Mouse (Mus musculus) C2C12 (cell line): ENCODE measurements around the gene Gm12216. TPM values are rescaled to one million over a fixed set of nuclear protein-coding genes. Genes with fewer than 3 reads are reported as not detected.
"Not testable (repeated sequence)": the region's sequence is repeated elsewhere in the genome, so short reads cannot be mapped to it uniquely, and the experiment has no call there.

Experiments used
- H3K27me3 ChIP-seq: one replicate; pipeline ENCODE4 v1.6.1; 2011; ENCODE audit not compliant: control insufficient read depth, insufficient read depth, insufficient read length
- H3K36me3 ChIP-seq: one replicate; pipeline ENCODE4 v1.6.1; 2011; ENCODE audit not compliant: control insufficient read depth, insufficient read depth
- H3K4me3 ChIP-seq: one replicate; pipeline ENCODE4 v1.5.1; 2011; ENCODE audit warnings: mild to moderate bottlenecking, control low read depth; ENCODE audit not compliant: poor library complexity, insufficient read depth, severe bottlenecking
- H3K79me2 ChIP-seq: one replicate; pipeline ENCODE4 v1.6.1; 2011; ENCODE audit not compliant: control insufficient read depth, insufficient read depth
- H3K79me3 ChIP-seq: one replicate; pipeline ENCODE4 v1.6.1; 2011; ENCODE audit warnings: low read depth, control low read depth
- H3ac ChIP-seq: one replicate; pipeline ENCODE3; 2011; ENCODE audit warnings: low read depth; ENCODE audit not compliant: control insufficient read depth, insufficient read length
- CEBPB ChIP-seq: IDR thresholded peaks from one replicate; pipeline ENCODE4 v1.6.1; 2011; ENCODE audit warnings: low read depth, mild to moderate bottlenecking, control low read depth, moderate library complexity
- CTCF ChIP-seq: IDR thresholded peaks from one replicate; pipeline ENCODE4 v1.5.1; 2011; ENCODE audit not compliant: control insufficient read depth, insufficient read depth, insufficient read length
- FOSL1 ChIP-seq: IDR thresholded peaks from one replicate; pipeline ENCODE4 v1.8.0; 2011; ENCODE audit warnings: mild to moderate bottlenecking, low read length; ENCODE audit not compliant: poor library complexity, insufficient read depth, severe bottlenecking
- MAX ChIP-seq: IDR thresholded peaks from one replicate; pipeline ENCODE4 v1.6.1; 2011; ENCODE audit warnings: mild to moderate bottlenecking, control low read depth
- MYOD1 ChIP-seq: IDR thresholded peaks from one replicate; pipeline ENCODE4 v1.6.1; 2011; ENCODE audit warnings: low read depth; ENCODE audit not compliant: control insufficient read depth, insufficient read length
- MYOG ChIP-seq: IDR thresholded peaks from one replicate; pipeline ENCODE4 v1.6.1; 2011; ENCODE audit not compliant: control insufficient read depth, insufficient read length; ENCODE audit errors: extremely low read depth
- USF1 ChIP-seq: IDR thresholded peaks from one replicate; pipeline ENCODE4 v1.6.1; 2011; ENCODE audit warnings: low read depth, mild to moderate bottlenecking, control low read depth, moderate library complexity
- polyA plus RNA-seq: library from polyadenylated mRNA; unstranded; fragments of >200 nt; fragmentation: generic; extraction: Trizol; gene quantifications from one replicate; pipeline ENCODE4 v1.2.1, GENCODE M21; 2012; ENCODE audit warnings: missing spikeins

The Gm12216 gene
- polyA plus RNA-seq, 1 experiment, result 0.49 TPM

DNA sequence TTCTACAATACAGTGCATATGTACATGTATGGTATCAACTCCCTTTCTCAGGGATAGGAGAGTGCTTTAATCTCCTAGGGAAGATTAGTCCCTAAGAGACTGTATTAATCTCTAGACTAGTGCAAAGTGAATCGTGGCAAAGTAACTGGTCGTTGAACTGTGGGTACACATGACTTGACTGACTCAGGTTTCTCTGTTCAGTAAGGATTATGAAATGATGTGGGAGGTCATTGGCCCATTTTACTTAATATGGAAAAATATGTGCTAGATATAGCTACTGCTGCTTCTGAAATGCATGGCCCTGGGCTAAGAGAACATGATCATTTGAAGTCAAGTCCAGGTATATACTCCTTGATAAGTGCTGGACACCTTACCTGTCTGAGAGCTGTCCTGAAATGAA lies 24.2 kb upstream of the Gm12216 start:
- no peaks in the 10 kb centered on the region for H3K79me3 ChIP-seq
- H3ac ChIP-seq, result no peak overlapping the region
- no peaks in the 10 kb centered on the region for H3K36me3 ChIP-seq
- H3K79me2 ChIP-seq, result no peaks in the 10 kb centered on the region
- H3K27me3 ChIP-seq, result no peaks in the 10 kb centered on the region
- TF ChIP-seq MYOG (no peak), CEBPB (no peak), FOSL1 (no peak), CTCF (no peak), USF1 (no peak), MYOD1 (no peak), MAX (no peak)
- no peak overlapping the region for H3K4me3 ChIP-seq

DNA sequence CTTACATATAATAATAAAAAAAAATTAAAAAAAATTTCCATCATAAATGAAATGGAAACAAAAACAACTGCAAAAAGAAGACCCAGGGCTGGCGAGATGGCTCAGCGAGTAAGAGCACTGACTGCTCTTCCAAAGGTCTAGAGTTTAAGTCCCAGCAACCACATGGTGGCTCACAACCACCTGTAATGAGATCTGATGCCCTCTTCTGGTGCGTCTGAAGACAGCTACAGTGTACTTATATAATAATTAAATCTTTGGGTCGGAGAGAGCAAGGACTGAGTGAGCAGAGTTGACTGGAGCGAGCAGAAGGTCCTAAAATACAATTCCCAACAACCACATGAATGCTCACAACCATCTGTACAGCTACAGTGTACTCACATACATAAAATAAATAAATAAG lies 19.0 kb upstream of the Gm12216 start:
- not testable (repeated sequence) for H3K36me3 ChIP-seq, H3K4me3 ChIP-seq, H3K27me3 ChIP-seq, H3K79me2 ChIP-seq, H3K79me3 ChIP-seq, H3ac ChIP-seq

DNA sequence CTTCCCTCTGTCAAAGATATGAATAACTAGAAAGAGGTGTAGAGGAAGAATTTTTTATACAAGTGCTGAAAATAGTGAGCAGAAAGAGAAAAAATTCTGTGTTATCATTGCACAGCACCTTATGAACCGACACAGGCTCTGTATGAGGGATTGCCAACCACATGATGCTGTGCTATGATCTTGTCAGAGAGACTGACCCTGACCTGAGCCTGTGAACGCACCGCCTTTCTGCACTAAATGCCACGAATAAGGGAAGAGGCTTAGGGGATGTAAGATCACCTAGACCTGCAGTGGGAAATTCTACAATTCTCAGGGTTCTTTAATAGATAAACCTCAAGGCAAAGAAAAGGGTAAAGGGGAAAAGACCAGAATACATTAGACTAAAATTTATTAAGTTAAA lies 17.4 kb upstream of the Gm12216 start:
- Histone ChIP-seq H3K36me3 (peaks cover 7% of the 10 kb centered on the region), H3K4me3 (no peak overlapping the region), H3ac (no peak overlapping the region), H3K27me3 (no peaks in the 10 kb centered on the region), H3K79me3 (no peaks in the 10 kb centered on the region), H3K79me2 (no peaks in the 10 kb centered on the region)
- TF ChIP-seq MYOG (no peak), MAX (no peak), FOSL1 (no peak), MYOD1 (no peak), USF1 (no peak), CEBPB (no peak), CTCF (no peak)

DNA sequence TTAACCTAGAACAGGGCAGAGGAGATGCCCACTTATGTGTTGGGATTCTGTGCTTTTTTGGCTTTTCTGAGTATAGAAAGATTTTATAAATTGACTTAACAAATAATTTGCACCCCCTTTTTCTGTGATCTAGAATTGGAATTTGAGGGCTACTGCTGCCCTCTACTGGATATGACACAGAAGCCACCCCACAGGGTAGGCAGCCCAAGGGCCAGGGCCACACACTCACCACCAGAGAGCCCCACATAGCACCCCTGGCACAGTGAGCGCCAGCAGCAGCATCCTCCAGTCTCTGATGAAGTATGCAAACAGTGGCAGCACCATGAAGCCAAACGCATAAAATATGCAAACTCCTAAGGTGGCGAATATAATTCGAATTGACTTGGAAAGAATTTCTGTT lies 15.7 kb upstream of the Gm12216 start:
- no peaks in the 10 kb centered on the region for H3K79me3 ChIP-seq
- no peaks in the 10 kb centered on the region for H3K27me3 ChIP-seq
- no peaks in the 10 kb centered on the region for H3K79me2 ChIP-seq
- no peak overlapping the region for H3K4me3 ChIP-seq
- H3K36me3 ChIP-seq, result peaks cover 7% of the 10 kb centered on the region
- H3ac ChIP-seq, result no peak overlapping the region
- TF ChIP-seq FOSL1 (no peak), CTCF (peak; percentile 4)

DNA sequence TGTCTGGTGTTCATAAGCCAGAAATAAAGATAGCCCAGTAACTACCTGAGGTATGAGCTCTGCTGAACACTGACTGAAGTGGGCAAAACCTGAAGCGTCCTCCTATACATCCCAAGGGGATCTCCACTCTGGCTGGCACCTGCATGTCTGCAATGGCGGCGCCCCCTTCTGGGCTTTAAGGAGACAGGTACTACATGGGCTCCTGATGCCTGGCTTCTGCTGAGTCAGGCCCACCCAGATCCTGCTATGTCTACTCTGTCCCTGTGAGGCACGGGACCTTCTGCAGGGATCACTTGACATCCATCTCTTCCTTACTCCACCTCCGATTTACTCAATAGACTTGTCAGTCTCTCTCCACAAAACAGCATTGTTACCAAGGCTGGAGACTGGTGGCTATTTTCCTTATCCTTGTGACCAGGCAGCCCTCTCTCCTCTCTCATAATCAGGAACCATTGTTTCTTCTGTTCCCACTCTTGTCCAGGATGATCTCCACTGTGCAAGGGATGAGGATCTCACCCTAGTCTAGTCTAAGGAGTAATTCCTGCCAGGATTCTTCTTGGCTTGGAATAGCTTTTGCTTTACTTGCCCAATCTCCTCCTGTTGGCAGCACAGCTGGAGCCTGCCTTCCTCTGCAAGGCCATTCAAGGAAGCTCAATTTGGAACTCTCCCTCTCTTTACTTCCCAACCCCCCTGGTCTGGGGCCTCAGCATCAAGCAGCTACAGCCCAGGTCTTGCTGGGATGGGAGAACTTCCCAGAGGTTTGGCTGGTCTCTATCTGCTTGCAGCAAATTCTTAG lies 15.1 kb upstream of the Gm12216 start:
- not testable (repeated sequence) for H3K27me3 ChIP-seq, H3K36me3 ChIP-seq, H3ac ChIP-seq, H3K79me2 ChIP-seq, H3K79me3 ChIP-seq, H3K4me3 ChIP-seq

DNA sequence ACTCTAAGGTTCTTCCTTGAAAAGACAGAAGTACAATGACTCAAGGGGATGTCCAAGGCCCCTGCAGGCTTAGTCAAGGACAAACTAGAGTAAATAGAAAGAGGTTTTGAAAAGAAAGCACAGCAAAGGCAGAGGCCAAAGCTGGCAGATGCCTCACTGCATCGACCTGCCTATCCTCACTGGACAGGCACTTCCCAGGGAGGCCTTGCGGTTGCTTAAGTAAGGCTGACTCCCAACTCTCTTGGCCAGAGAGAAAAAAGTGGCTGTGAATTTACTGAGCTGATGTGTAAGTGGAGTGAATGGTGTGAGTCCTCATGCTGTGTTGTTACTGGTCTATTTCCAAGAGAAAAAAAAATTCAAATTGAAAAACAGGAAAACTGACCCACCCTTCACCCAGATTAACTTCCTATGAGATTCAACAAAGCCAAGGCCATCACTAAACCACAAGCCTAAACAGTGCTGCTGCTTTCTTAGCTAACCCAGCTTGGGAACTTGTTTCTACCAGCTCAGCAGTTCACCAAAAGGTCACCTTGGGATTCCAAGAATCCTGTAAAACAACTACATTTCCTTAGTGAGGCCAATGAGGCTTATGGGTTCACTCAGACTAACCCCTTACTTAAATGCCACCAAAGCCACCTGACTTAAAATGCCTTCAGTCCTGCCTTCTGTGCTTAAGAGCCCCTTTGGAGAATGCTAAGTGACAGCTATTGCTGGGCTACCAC lies 12.9 kb upstream of the Gm12216 start:
- no peak overlapping the region for H3K4me3 ChIP-seq
- no peaks in the 10 kb centered on the region for H3K27me3 ChIP-seq
- TF ChIP-seq CEBPB (no peak), MYOG (no peak), MYOD1 (no peak), CTCF (no peak), FOSL1 (no peak), USF1 (no peak), MAX (no peak)
- H3ac ChIP-seq, result no peak overlapping the region
- H3K79me3 ChIP-seq, result no peaks in the 10 kb centered on the region
- H3K36me3 ChIP-seq, result peaks cover 7% of the 10 kb centered on the region
- H3K79me2 ChIP-seq, result no peaks in the 10 kb centered on the region
